ENCODE assay signal across 24 mouse cellular contexts in the genomic region with DNA sequence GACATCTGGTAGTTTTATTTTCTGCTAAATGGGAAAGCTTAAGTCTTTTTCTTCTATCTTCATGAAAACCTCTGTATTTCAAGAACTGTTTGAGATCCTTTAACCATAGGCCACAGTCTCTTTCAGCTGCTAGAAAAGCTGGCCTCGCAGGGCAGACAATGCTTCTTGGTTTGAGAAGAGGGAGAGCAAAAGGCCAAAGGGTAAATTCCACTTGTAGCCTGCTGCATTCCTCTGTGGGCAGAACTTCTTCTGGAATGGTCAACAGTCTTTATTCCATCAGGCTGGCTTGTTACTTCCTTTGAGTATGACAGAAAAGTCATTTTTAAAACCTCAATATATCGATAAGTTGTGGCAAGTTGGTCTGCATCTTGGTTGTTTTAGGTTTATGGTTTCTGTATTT.
DNase-seq lines count a peak whose midpoint lies in the region; ATAC-seq lines count a peak whose summit lies in the region.
"Had no signal": no experiment of that assay in that cellular context is flagged by ENCODE, and none has a peak within 500 bp of the region (broad histone marks: within the 10 kb centered on the region; RNA-seq: fewer than 3 reads in every experiment).

No protein-coding gene starts in this region.

- H3K9ac ChIP-seq in hindbrain, embryonic 11.5 days (ENCODE audit: low read depth, low read length) = no peak overlapping the region
- no peak overlapping the region for H3K9ac ChIP-seq in hindbrain, embryonic 13.5 days
- H3K9ac ChIP-seq in midbrain, embryonic 11.5 days (ENCODE audit: low read length) = no peak overlapping the region
- H3K9ac ChIP-seq in midbrain, embryonic 16.5 days (ENCODE audit: low read depth, low read length) = no peak overlapping the region
- H3K9ac ChIP-seq: embryonic facial prominence, embryonic 15.5 days; heart, embryonic 13.5 days; liver, postnatal 0 days; neural tube, embryonic 12.5 days had no signal

- H3K27ac ChIP-seq in hindbrain, embryonic 11.5 days (ENCODE audit: low read depth, low read length) = no peak overlapping the region
- no peak overlapping the region for H3K27ac ChIP-seq in hindbrain, embryonic 13.5 days
- H3K27ac ChIP-seq in midbrain, embryonic 11.5 days (ENCODE audit: low read depth, low read length) = no peak overlapping the region
- no peak overlapping the region for H3K27ac ChIP-seq in midbrain, embryonic 16.5 days (ENCODE audit: low read length)
- H3K27ac ChIP-seq in embryonic facial prominence, embryonic 10.5 days (replicated peaks) = no peak overlapping the region
- H3K27ac ChIP-seq: embryonic facial prominence, embryonic 15.5 days; heart, embryonic 13.5 days; layer of hippocampus, adult 2 months; neural tube, embryonic 12.5 days had no signal

- H3K9me3 ChIP-seq in hindbrain, embryonic 11.5 days (ENCODE audit: control insufficient read depth, low read length) = no peaks in the 10 kb centered on the region
- H3K9me3 ChIP-seq in hindbrain, embryonic 13.5 days = no peaks in the 10 kb centered on the region
- no peaks in the 10 kb centered on the region for H3K9me3 ChIP-seq in midbrain, embryonic 11.5 days (ENCODE audit: control insufficient read depth, low read length)
- H3K9me3 ChIP-seq in midbrain, embryonic 16.5 days (replicated peaks; ENCODE audit: control insufficient read depth, low read length, poor library complexity, severe bottlenecking) = no peaks in the 10 kb centered on the region
- no peaks in the 10 kb centered on the region for H3K9me3 ChIP-seq in embryonic facial prominence, embryonic 10.5 days
- H3K9me3 ChIP-seq: embryonic facial prominence, embryonic 15.5 days; heart, embryonic 13.5 days; neural tube, embryonic 12.5 days had no signal

- no peaks in the 10 kb centered on the region for H3K4me1 ChIP-seq in hindbrain, embryonic 11.5 days (replicated peaks; ENCODE audit: control insufficient read depth, insufficient read depth, low read length)
- no peaks in the 10 kb centered on the region for H3K4me1 ChIP-seq in hindbrain, embryonic 13.5 days (replicated peaks)
- no peaks in the 10 kb centered on the region for H3K4me1 ChIP-seq in midbrain, embryonic 11.5 days (ENCODE audit: control insufficient read depth, insufficient read depth, low read length)
- no peaks in the 10 kb centered on the region for H3K4me1 ChIP-seq in midbrain, embryonic 16.5 days (ENCODE audit: control insufficient read depth, insufficient read depth, low read length)
- peaks cover 9% of the 10 kb centered on the region for H3K4me1 ChIP-seq in embryonic facial prominence, embryonic 10.5 days
- H3K4me1 ChIP-seq: embryonic facial prominence, embryonic 15.5 days; heart, embryonic 13.5 days; neural tube, embryonic 12.5 days had no signal

- no peak for ATAC-seq in hindbrain, embryonic 11.5 days (ENCODE audit: low FRiP score)
- ATAC-seq in hindbrain, embryonic 13.5 days (ENCODE audit: low FRiP score) = no peak
- no peak for ATAC-seq in midbrain, embryonic 11.5 days (ENCODE audit: low FRiP score)
- no peak for ATAC-seq in midbrain, embryonic 16.5 days
- ATAC-seq: hindbrain, embryonic 16.5 days; intestine, postnatal 0 days; liver, postnatal 0 days had no signal

- H3K4me2 ChIP-seq in hindbrain, embryonic 11.5 days (replicated peaks; ENCODE audit: low read depth, low read length) = no peak overlapping the region
- no peak overlapping the region for H3K4me2 ChIP-seq in hindbrain, embryonic 13.5 days
- H3K4me2 ChIP-seq in midbrain, embryonic 11.5 days = no peak overlapping the region
- H3K4me2 ChIP-seq in midbrain, embryonic 16.5 days (ENCODE audit: low read length) = no peak overlapping the region
- H3K4me2 ChIP-seq: embryonic facial prominence, embryonic 15.5 days; heart, embryonic 13.5 days; neural tube, embryonic 12.5 days had no signal

- no peaks in the 10 kb centered on the region for H3K36me3 ChIP-seq in hindbrain, embryonic 11.5 days (ENCODE audit: control insufficient read depth, insufficient read depth, low read length)
- no peaks in the 10 kb centered on the region for H3K36me3 ChIP-seq in hindbrain, embryonic 13.5 days
- H3K36me3 ChIP-seq in midbrain, embryonic 11.5 days (ENCODE audit: control insufficient read depth, insufficient read depth, low read length) = no peaks in the 10 kb centered on the region
- no peaks in the 10 kb centered on the region for H3K36me3 ChIP-seq in midbrain, embryonic 16.5 days (ENCODE audit: control insufficient read depth, insufficient read depth, low read length)
- no peaks in the 10 kb centered on the region for H3K36me3 ChIP-seq in embryonic facial prominence, embryonic 10.5 days (replicated peaks)
- H3K36me3 ChIP-seq: embryonic facial prominence, embryonic 15.5 days; heart, embryonic 13.5 days; neural tube, embryonic 12.5 days had no signal

- 25% methylated on average over 2 of the region's 2 CpGs for WGBS in hindbrain, embryonic 11.5 days
- 30% methylated on average over 2 of the region's 2 CpGs for WGBS in hindbrain, embryonic 13.5 days
- 24% methylated on average over 2 of the region's 2 CpGs for WGBS in midbrain, embryonic 11.5 days
- 36% methylated on average over 2 of the region's 2 CpGs for WGBS in midbrain, embryonic 16.5 days
- WGBS in embryonic facial prominence, embryonic 10.5 days = 17% methylated on average over 2 of the region's 2 CpGs

- no peaks in the 10 kb centered on the region for H3K27me3 ChIP-seq in hindbrain, embryonic 11.5 days (ENCODE audit: control insufficient read depth, insufficient read depth, low read length)
- no peaks in the 10 kb centered on the region for H3K27me3 ChIP-seq in hindbrain, embryonic 13.5 days
- H3K27me3 ChIP-seq in midbrain, embryonic 11.5 days (ENCODE audit: control insufficient read depth, insufficient read depth, low read length) = no peaks in the 10 kb centered on the region
- H3K27me3 ChIP-seq in midbrain, embryonic 16.5 days (ENCODE audit: control insufficient read depth, insufficient read depth, low read depth, low read length) = no peaks in the 10 kb centered on the region
- H3K27me3 ChIP-seq in embryonic facial prominence, embryonic 10.5 days (replicated peaks; ENCODE audit: low read depth, poor library complexity, severe bottlenecking) = no peaks in the 10 kb centered on the region
- H3K27me3 ChIP-seq: CH12.LX; embryonic facial prominence, embryonic 15.5 days; heart, embryonic 13.5 days; neural tube, embryonic 12.5 days had no signal

- DNase-seq in hindbrain, embryonic 11.5 days (ENCODE audit: low spot score) = peak; percentile 24
- peak; percentile 88 for DNase-seq in midbrain, embryonic 11.5 days (ENCODE audit: low spot score, missing footprints)
- peak; percentile 34 for DNase-seq in embryonic facial prominence, embryonic 10.5 days (ENCODE audit: low spot score)
- DNase-seq in layer of hippocampus, adult 11-12 months (ENCODE audit: low spot score) = no peak
- DNase-seq in cerebellum, postnatal 25 days = no peak
- DNase-seq: adrenal gland, postnatal 36 days; cerebellum, adult 11-12 months; cerebellum, postnatal 14 days; gastrocnemius, postnatal 14 days; heart, adult 18-20 months; left cerebral cortex, postnatal 4 days; liver; liver, postnatal 0 days; lung, postnatal 14 days; thymus, postnatal 14 days had no signal

- no peak overlapping the region for H3K4me3 ChIP-seq in hindbrain, embryonic 11.5 days (ENCODE audit: low read depth, low read length)
- no peak overlapping the region for H3K4me3 ChIP-seq in hindbrain, embryonic 13.5 days
- no peak overlapping the region for H3K4me3 ChIP-seq in midbrain, embryonic 11.5 days (ENCODE audit: low read depth, low read length)
- no peak overlapping the region for H3K4me3 ChIP-seq in midbrain, embryonic 16.5 days (ENCODE audit: low read depth, low read length)
- H3K4me3 ChIP-seq in embryonic facial prominence, embryonic 10.5 days = no peak overlapping the region
- H3K4me3 ChIP-seq: embryonic facial prominence, embryonic 15.5 days; heart, embryonic 13.5 days; layer of hippocampus, adult 2 months; neural tube, embryonic 12.5 days had no signal

Comparison
In these comparisons a context has a peak if more than half of its experiments do, and no peak if none do; other contexts are left out.
1. DNase-seq: peak in hindbrain, embryonic 11.5 days (single experiment), midbrain, embryonic 11.5 days (single experiment) and embryonic facial prominence, embryonic 10.5 days (single experiment); none in layer of hippocampus, adult 11-12 months (single experiment) and cerebellum, postnatal 25 days (0 of 2).